Mouse (Mus musculus): ENCODE measurements around the gene Ccdc142. TPM values are rescaled to one million over a fixed set of nuclear protein-coding genes. Genes with fewer than 3 reads are reported as not detected.

Gene Ccdc142
- polyA plus RNA-seq, 2 experiments: 3.0 to 5.2 TPM

GRCm38 (mm10) chr6:83084477-83084876 is 16.9 kb upstream of the Ccdc142 start:
- H3K9ac ChIP-seq (ENCODE audit: low read depth, low read length, severe bottlenecking): no peak overlapping the region
- peaks cover 8% of the 10 kb centered on the region; the same call in 1 of the 2 replicates for H3K4me1 ChIP-seq (ENCODE audit: control insufficient read depth, insufficient read depth, low read length)
- WGBS: 6% methylated on average over 6 of the region's 6 CpGs
- DNase-seq (ENCODE audit: low spot score): no peak
- no peak overlapping the region for H3K4me2 ChIP-seq (replicated peaks; ENCODE audit: low read depth, low read length, severe bottlenecking)
- H3K9me3 ChIP-seq (ENCODE audit: control insufficient read depth, low read length): no peaks in the 10 kb centered on the region
- H3K4me3 ChIP-seq (replicated peaks; ENCODE audit: low read length): no peak overlapping the region
- no peak for ATAC-seq (ENCODE audit: low FRiP score, low read depth)
- TF ChIP-seq POLR2A (IDR thresholded peaks at IDR 0.05; ENCODE audit: borderline replicate concordance, extremely low read depth, insufficient read depth, insufficient read length): no peak
- peaks cover 60% of the 10 kb centered on the region for H3K27me3 ChIP-seq (ENCODE audit: control insufficient read depth, insufficient read depth, low read length)
- H3K36me3 ChIP-seq (ENCODE audit: control insufficient read depth, insufficient read depth, low read length): peaks cover 26% of the 10 kb centered on the region
- H3K27ac ChIP-seq (replicated peaks; ENCODE audit: low read depth, low read length): no peak overlapping the region

- Histone ChIP-seq H3K9ac (ENCODE audit: low read depth, low read length, severe bottlenecking) (peak within 1 kb of the TSS; percentile 9; the same call in 1 of the 2 replicates), H3K27ac (replicated peaks; ENCODE audit: low read depth, low read length) (no peak within 1 kb of the TSS), H3K9me3 (ENCODE audit: control insufficient read depth, low read length) (no peaks in the 10 kb centered on the region), H3K27me3 (ENCODE audit: control insufficient read depth, insufficient read depth, low read length) (peaks cover 60% of the 10 kb centered on the region), H3K4me3 (replicated peaks; ENCODE audit: low read length) (peak within 1 kb of the TSS; percentile 29), H3K36me3 (ENCODE audit: control insufficient read depth, insufficient read depth, low read length) (peaks cover 7% of the 10 kb centered on the region; the same call in 1 of the 2 replicates), H3K4me1 (ENCODE audit: control insufficient read depth, insufficient read depth, low read length) (peaks cover 8% of the 10 kb centered on the region; the same call in 1 of the 2 replicates), H3K4me2 (replicated peaks; ENCODE audit: low read depth, low read length, severe bottlenecking) (peak within 1 kb of the TSS; percentile 49)
- DNase-seq (ENCODE audit: low spot score) (no peak), ATAC-seq (ENCODE audit: low FRiP score, low read depth) (no peak)
- no peak for TF ChIP-seq POLR2A (IDR thresholded peaks at IDR 0.05; ENCODE audit: borderline replicate concordance, extremely low read depth, insufficient read depth, insufficient read length)
- WGBS: 4% methylated on average over 42 of the region's 42 CpGs
Observed at GRCm38 (mm10) chr6:83086121-83087035, 15.0 kb upstream of the Ccdc142 start, which contains the start of gene Lbx2. Gene Lbx2 (plus strand): TSS chr6:83086367.

- Histone ChIP-seq H3K4me3 (replicated peaks; ENCODE audit: low read length) (peak overlapping the region; percentile 11), H3K9ac (ENCODE audit: low read depth, low read length, severe bottlenecking) (peak overlapping the region; percentile 9; the same call in 1 of the 2 replicates), H3K36me3 (ENCODE audit: control insufficient read depth, insufficient read depth, low read length) (no peaks in the 10 kb centered on the region; the same call in 1 of the 2 replicates), H3K9me3 (ENCODE audit: control insufficient read depth, low read length) (no peaks in the 10 kb centered on the region), H3K27me3 (ENCODE audit: control insufficient read depth, insufficient read depth, low read length) (peaks cover 60% of the 10 kb centered on the region), H3K27ac (replicated peaks; ENCODE audit: low read depth, low read length) (no peak overlapping the region), H3K4me2 (replicated peaks; ENCODE audit: low read depth, low read length, severe bottlenecking) (peak overlapping the region; percentile 25), H3K4me1 (ENCODE audit: control insufficient read depth, insufficient read depth, low read length) (peaks cover 8% of the 10 kb centered on the region; the same call in 1 of the 2 replicates)
- 1% methylated on average over 47 of the region's 47 CpGs for WGBS
- ATAC-seq (ENCODE audit: low FRiP score, low read depth) (no peak), DNase-seq (ENCODE audit: low spot score) (no peak)
- TF ChIP-seq POLR2A (IDR thresholded peaks at IDR 0.05; ENCODE audit: borderline replicate concordance, extremely low read depth, insufficient read depth, insufficient read length): no peak
Observed at GRCm38 (mm10) chr6:83087205-83087925, 14.0 kb upstream of the Ccdc142 start.

GRCm38 (mm10) chr6:83087926-83088260 is 13.5 kb upstream of the Ccdc142 start:
- Histone ChIP-seq H3K27me3 (ENCODE audit: control insufficient read depth, insufficient read depth, low read length) (peaks cover 60% of the 10 kb centered on the region), H3K27ac (replicated peaks; ENCODE audit: low read depth, low read length) (no peak overlapping the region), H3K4me3 (replicated peaks; ENCODE audit: low read length) (peak overlapping the region; percentile 11), H3K36me3 (ENCODE audit: control insufficient read depth, insufficient read depth, low read length) (no peaks in the 10 kb centered on the region), H3K9me3 (ENCODE audit: control insufficient read depth, low read length) (no peaks in the 10 kb centered on the region), H3K9ac (ENCODE audit: low read depth, low read length, severe bottlenecking) (no peak overlapping the region; the same call in 1 of the 2 replicates), H3K4me2 (replicated peaks; ENCODE audit: low read depth, low read length, severe bottlenecking) (peak overlapping the region; percentile 25; the same call in 1 of the 2 replicates), H3K4me1 (ENCODE audit: control insufficient read depth, insufficient read depth, low read length) (peaks cover 8% of the 10 kb centered on the region; the same call in 1 of the 2 replicates)
- no peak for DNase-seq (ENCODE audit: low spot score)
- TF ChIP-seq POLR2A (IDR thresholded peaks at IDR 0.05; ENCODE audit: borderline replicate concordance, extremely low read depth, insufficient read depth, insufficient read length): no peak
- 10% methylated on average over 9 of the region's 9 CpGs for WGBS
- ATAC-seq (ENCODE audit: low FRiP score, low read depth): no peak
